Mouse (Mus musculus) intestine, embryonic 15.5 days (tissue): ENCODE measurements around the gene Fkbp11. TPM values are rescaled to one million over a fixed set of nuclear protein-coding genes. Genes with fewer than 3 reads are reported as not detected.

Experiments used
- ATAC-seq: fragments of 200-750 bp; cut with Nextera tagmentation; 2 replicates; pipeline ENCODE4 v1.8.0; 2017; ENCODE audit warnings: moderate TSS enrichment, moderate library complexity
- H3K27ac ChIP-seq: fragments of 300-500 bp; sonication (generic); 2 replicates; pipeline ENCODE4 v1.5.1; 2015; ENCODE audit warnings: mild to moderate bottlenecking, inconsistent platforms
- H3K27me3 ChIP-seq: fragments of 300-500 bp; sonication (generic); replicated peaks from 2 replicates; pipeline ENCODE4 v1.6.1; 2015; ENCODE audit warnings: inconsistent platforms
- H3K36me3 ChIP-seq: fragments of 300-500 bp; sonication (generic); 2 replicates; pipeline ENCODE4 v1.6.1; 2015; ENCODE audit warnings: inconsistent platforms
- H3K4me1 ChIP-seq: fragments of 300-500 bp; sonication (generic); replicated peaks from 2 replicates; pipeline ENCODE4 v1.6.1; 2015; ENCODE audit warnings: inconsistent platforms
- H3K4me2 ChIP-seq: fragments of 300-500 bp; sonication (generic); replicated peaks from 2 replicates; pipeline ENCODE4 v1.6.1; 2015; ENCODE audit warnings: mild to moderate bottlenecking, inconsistent platforms
- H3K4me3 ChIP-seq: fragments of 300-500 bp; sonication (generic); replicated peaks from 2 replicates; pipeline ENCODE4 v1.5.1; 2015; ENCODE audit warnings: inconsistent platforms
- H3K9ac ChIP-seq: fragments of 300-500 bp; sonication (generic); 2 replicates; pipeline ENCODE4 v1.6.1; 2015; ENCODE audit warnings: inconsistent platforms
- H3K9me3 ChIP-seq: fragments of 300-500 bp; sonication (generic); 2 replicates; pipeline ENCODE4 v1.6.1; 2016; ENCODE audit warnings: inconsistent platforms
- WGBS: fragments of 180-500 bp; shearing (Covaris S2); methylation state at CpG from one replicate; pipeline ENCODE4 v1.1.7; 2015; 5-methylcytosine and 5-hydroxymethylcytosine counted together
- polyA plus RNA-seq: library from polyadenylated mRNA; unstranded; fragments of >200 nt; fragmentation: Nextera tagmentation; extraction: Ambion mirVana; gene quantifications from 2 replicates; pipeline ENCODE4 v1.2.1, GENCODE M21; 2015

Gene Fkbp11
- polyA plus RNA-seq = 68.0 and 117 TPM in 2 replicates

DNA sequence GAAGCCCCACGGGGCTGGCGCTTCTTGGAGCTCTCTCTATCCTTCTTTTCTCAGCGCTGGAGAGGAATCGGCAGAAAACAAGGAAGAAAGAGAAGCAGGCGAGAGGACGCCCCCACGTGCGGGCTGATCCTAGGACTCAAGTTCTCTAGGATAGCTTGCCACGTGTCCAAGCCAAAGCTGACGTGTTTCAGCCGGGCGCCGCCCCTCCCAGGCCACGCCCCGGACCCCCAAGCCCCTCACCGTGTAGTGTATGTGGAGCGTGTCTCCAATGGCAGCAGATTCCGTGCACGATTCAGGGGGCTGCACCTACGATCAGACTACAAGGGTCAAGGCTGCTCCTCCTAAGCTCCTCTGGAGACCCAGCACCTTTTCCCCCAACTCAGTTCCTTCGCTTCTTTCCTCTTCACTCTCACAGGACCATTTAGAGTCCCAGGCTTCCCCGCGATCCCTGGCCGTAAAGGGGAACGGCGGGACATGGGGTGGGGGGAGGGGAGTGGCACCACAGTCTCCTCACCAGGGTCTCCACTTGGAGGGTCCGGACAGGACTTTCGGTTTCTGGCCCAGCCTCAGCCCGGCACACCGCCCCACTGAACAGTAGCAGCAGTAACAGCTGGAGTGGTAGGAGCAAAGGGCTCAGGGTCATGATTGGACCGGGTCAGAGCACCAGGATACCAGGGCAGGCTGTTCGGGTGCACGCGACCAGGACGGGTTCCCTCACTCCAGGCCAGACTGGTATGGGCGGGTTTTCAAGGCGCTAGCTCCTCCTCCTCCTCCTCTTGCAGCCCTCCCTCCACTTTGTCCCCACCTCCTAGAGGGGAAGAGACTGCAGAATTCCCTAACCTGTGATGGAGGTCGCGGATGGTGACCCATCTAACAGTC is at the start of gene Fkbp11:
Fkbp11 (minus strand) TSS at position 756 of the 879 bp plus-strand sequence.
- WGBS = under 1% methylated on average over 39 of the region's 39 CpGs
- Histone ChIP-seq H3K9me3 (no peaks in the 10 kb centered on the region), H3K27ac (peak within 1 kb of the TSS; percentile 32; the same call in 1 of the 2 replicates), H3K27me3 (no peaks in the 10 kb centered on the region), H3K36me3 (no peaks in the 10 kb centered on the region), H3K4me1 (peaks cover 24% of the 10 kb centered on the region), H3K4me2 (peak within 1 kb of the TSS; percentile 93), H3K4me3 (peak within 1 kb of the TSS; percentile 55), H3K9ac (peak within 1 kb of the TSS; percentile 61)
- ATAC-seq = peak; percentile 88

DNA sequence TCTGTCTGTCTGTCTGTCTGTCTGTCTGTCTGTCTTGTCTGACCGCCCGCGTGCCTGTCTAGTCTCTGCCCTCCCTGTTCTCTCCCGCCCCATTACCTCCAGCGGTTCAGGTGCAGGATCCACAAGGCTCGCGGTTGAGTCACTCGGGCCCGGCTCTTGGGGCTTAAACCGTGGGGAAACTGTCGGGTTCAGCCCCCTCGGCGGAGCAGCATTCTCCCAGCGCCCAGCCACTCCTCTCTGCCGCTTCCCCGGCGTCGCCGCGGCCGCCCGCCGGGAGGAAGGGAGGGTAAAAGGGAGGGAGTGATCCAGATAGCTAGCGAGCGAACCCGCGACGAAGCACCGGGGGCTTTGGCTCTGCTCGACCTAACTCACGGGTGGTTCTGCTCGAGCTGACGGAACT is 49.8 kb upstream of the Fkbp11 start, which contains the start of gene Wnt10b:
Wnt10b (minus strand) TSS at position 389 of the 400 bp plus-strand sequence.
- H3K9ac ChIP-seq = no peak within 1 kb of the TSS
- WGBS = under 1% methylated on average over 24 of the region's 33 CpGs

DNA sequence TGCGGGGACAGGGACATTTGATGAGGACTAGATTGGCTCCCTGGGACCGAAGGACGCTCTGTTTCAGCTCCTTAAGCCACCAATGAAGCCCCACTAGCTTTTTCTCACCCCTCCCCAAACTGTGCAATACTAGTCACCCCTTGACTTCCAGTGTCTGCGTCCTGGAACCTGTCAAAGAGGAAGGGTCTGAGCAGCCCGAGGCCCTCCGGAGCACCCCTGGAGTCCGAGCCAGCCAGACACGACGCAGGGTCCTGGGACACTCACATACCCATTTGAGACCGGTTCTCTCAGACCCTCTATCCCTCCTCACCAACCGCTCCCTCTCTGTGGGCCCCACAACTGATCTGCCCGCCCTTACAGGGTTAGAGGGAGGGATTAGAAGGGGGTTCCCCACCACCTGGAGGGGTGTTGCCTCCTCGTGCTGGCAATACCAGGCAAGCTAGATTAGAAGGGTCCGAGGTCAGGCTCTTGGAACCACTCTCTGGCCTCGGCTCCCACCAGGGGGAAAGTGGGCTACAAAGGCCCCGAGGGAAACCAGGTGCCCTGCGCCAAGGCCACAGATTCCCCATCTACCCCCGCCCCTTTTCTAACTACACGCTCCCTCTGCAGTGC is 49.1 kb upstream of the Fkbp11 start:
- H3K4me2 ChIP-seq = peak overlapping the region; percentile 57
- no peaks in the 10 kb centered on the region for H3K36me3 ChIP-seq
- H3K27ac ChIP-seq = no peak overlapping the region
- H3K9ac ChIP-seq = no peak overlapping the region
- H3K4me3 ChIP-seq = peak overlapping the region; percentile 31
- no peak for ATAC-seq
- peaks cover 94% of the 10 kb centered on the region for H3K27me3 ChIP-seq
- WGBS = 5% methylated on average over 19 of the region's 19 CpGs
- peaks cover 45% of the 10 kb centered on the region for H3K4me1 ChIP-seq
- H3K9me3 ChIP-seq = no peaks in the 10 kb centered on the region

More for the DNA sequence above, 49.8 kb upstream of the Fkbp11 start, which contains the start of gene Wnt10b:
- Histone ChIP-seq H3K27me3 (peaks cover 88% of the 10 kb centered on the region), H3K4me3 (peak within 1 kb of the TSS; percentile 31), H3K36me3 (no peaks in the 10 kb centered on the region), H3K27ac (no peak within 1 kb of the TSS), H3K4me2 (peak within 1 kb of the TSS; percentile 57), H3K4me1 (peaks cover 40% of the 10 kb centered on the region), H3K9me3 (no peaks in the 10 kb centered on the region)
- no peak for ATAC-seq

DNA sequence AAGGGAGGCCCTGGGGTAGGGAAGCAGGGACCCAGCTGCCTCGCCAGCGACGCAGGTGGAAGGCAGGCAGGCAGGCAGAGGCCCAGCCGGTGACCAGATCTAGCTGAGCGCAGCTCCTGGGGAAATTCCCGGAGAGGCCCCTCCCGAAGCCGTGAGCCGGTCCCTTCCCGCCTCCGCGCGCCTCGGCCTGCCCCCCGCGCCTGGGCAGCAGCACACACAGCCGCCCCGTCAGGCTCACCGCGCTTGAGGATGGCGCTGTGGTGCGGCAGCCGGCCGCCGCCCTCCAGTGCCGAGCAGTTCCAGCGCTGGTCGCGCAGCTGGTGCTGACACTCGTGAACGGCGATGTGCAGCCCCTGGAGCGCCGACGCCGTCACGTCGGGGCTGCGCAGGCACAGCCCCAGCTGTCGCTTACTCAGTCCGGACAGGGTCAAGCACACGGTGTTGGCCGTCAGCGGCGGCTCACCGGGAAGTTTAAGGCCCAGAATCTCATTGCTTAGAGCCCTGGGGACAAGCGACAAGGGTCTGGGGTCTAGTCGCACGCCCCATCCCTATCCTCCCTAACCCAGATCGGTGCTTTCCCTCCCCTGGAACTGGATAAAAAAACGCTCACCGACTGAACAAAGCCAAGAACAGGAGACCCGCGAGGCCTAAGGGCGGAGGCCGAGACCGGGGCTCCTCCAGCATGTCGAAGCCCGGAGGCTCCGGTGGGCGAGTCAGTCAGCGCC is 48.4 kb upstream of the Fkbp11 start:
- Histone ChIP-seq H3K36me3 (no peaks in the 10 kb centered on the region), H3K9ac (no peak overlapping the region), H3K27ac (no peak overlapping the region), H3K27me3 (peaks cover 96% of the 10 kb centered on the region), H3K4me2 (peak overlapping the region; percentile 57), H3K4me1 (peaks cover 45% of the 10 kb centered on the region), H3K9me3 (no peaks in the 10 kb centered on the region), H3K4me3 (peak overlapping the region; percentile 31)
- WGBS = 2% methylated on average over 62 of the region's 62 CpGs
- peak; percentile 61 for ATAC-seq

DNA sequence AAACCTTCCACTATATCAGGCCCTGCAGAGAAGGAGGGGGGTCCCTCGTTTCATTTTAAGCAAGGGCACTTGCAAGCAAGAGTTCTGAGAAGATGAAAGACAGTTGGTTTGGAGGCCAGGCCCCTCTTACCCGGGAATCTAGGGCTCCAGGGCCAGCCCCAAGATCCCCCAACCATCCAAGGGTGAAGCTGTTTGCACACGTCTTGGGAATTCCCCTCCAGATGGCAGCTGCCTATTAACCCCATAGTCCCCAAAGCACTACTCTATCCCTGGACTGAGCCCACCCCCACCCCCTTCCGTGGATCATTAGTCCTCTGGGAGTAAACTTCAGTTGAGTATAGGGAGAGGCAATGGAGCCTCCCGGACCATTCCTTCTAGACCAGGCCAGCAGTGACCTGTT is 47.5 kb upstream of the Fkbp11 start:
- Histone ChIP-seq H3K27me3 (peaks cover 92% of the 10 kb centered on the region), H3K4me2 (no peak overlapping the region), H3K27ac (no peak overlapping the region), H3K4me1 (peaks cover 44% of the 10 kb centered on the region), H3K4me3 (no peak overlapping the region), H3K36me3 (no peaks in the 10 kb centered on the region), H3K9ac (no peak overlapping the region), H3K9me3 (no peaks in the 10 kb centered on the region)
- ATAC-seq = no peak
- 8% methylated on average over 5 of the region's 5 CpGs for WGBS

DNA sequence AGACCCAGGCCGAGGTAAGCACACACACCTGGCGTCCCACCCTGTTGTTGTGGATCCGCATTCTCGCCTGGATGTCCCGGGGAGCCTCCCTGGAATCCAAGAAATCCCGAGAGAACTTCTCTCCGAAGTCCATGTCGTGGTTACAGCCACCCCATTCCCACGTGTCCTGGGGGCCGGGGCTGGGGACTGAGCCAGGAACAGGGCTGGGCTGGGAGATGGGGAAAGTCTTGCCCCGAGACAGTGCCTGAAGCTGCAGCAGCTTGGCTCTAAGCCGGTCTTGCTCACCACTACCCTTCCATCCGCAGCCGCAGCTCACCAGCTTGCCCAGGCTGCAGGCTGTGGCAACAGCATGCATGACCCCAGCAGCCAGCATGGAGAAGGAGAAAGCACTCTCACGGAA is 46.1 kb upstream of the Fkbp11 start:
- no peak for ATAC-seq
- H3K4me1 ChIP-seq = peaks cover 43% of the 10 kb centered on the region
- 22% methylated on average over 15 of the region's 15 CpGs for WGBS

DNA sequence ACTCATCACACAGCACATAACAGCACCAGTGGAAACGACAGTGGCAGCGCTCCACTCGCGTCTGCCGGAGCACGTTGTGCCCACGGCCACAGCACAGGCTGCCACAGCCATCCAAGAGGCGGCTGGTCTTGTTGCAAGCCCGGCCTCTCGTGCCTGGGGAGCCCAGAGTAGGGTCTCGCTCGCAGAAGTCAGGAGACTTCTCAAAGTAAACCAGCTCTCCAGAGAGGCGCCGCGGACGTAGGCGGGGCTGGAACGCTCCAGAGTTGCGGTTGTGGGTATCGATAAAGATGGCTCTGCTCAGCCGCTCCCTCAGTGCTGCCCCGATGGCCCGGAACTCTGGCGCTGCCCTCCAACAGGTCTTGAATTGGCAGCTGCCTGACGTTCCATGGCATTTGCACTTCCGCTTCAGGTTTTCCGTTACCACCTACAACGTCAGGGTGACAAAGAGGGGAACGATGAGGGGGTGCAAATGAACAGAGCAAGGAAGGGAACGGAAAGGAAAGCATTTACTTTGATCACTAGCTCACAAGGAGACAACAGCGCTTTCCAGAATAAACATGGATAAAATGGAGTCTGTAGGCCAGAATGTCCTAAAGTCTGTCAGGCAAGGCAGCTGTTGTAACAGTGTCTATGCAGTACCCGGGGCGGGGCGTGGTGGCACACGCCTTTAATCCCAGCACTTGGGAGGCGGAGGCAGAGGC is 44.7 kb upstream of the Fkbp11 start:
- peak overlapping the region; percentile 31 for H3K9ac ChIP-seq
- H3K4me1 ChIP-seq = peaks cover 34% of the 10 kb centered on the region
- ATAC-seq = peak; percentile 27; the same call in 1 of the 2 replicates
- WGBS = 2% methylated on average over 36 of the region's 36 CpGs
- peak overlapping the region; percentile 78 for H3K4me2 ChIP-seq
- H3K27me3 ChIP-seq = peaks cover 82% of the 10 kb centered on the region
- H3K4me3 ChIP-seq = peak overlapping the region; percentile 33
- no peak overlapping the region for H3K27ac ChIP-seq
- no peaks in the 10 kb centered on the region for H3K9me3 ChIP-seq
- H3K36me3 ChIP-seq = no peaks in the 10 kb centered on the region

More for the DNA sequence above, 46.1 kb upstream of the Fkbp11 start:
- no peaks in the 10 kb centered on the region for H3K36me3 ChIP-seq
- H3K27ac ChIP-seq = no peak overlapping the region
- no peak overlapping the region for H3K4me2 ChIP-seq
- H3K9me3 ChIP-seq = no peaks in the 10 kb centered on the region
- peaks cover 87% of the 10 kb centered on the region for H3K27me3 ChIP-seq
- H3K4me3 ChIP-seq = no peak overlapping the region
- no peak overlapping the region for H3K9ac ChIP-seq

DNA sequence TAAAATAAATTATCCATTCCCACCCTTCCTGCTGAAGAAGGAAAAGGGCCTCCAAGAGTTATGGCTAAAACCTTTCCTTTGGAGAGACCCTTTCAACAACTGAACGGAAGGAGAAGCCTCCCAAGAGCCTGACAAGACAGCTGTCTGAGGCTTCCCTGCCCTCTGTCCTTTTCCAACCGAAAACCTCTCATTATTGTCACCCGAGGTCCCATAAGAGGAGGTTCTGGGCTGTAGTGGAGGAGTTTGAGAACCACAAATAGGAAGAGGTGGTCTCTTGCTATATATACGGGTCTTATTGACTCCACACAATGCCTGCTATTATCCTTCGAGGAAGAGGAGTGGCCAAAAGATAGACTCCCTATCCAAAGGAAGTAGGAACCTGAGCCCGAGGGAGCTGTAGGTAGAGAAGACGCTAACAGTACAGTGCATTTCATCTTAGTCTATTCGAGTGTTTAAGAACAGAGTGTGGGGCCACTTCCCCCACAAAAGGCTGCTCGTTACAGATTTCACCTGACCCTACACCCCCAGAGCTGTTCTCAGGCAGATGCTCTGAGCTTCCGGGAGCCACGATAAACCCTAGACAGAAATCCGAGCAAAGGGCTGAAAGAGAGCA is 43.9 kb upstream of the Fkbp11 start:
- H3K27me3 ChIP-seq = peaks cover 74% of the 10 kb centered on the region
- no peaks in the 10 kb centered on the region for H3K36me3 ChIP-seq
- H3K9me3 ChIP-seq = no peaks in the 10 kb centered on the region
- 5% methylated on average over 12 of the region's 12 CpGs for WGBS
- peak overlapping the region; percentile 33 for H3K4me3 ChIP-seq
- no peak overlapping the region for H3K9ac ChIP-seq
- peak overlapping the region; percentile 78 for H3K4me2 ChIP-seq
- H3K4me1 ChIP-seq = peaks cover 27% of the 10 kb centered on the region
- H3K27ac ChIP-seq = no peak overlapping the region
- no peak for ATAC-seq

DNA sequence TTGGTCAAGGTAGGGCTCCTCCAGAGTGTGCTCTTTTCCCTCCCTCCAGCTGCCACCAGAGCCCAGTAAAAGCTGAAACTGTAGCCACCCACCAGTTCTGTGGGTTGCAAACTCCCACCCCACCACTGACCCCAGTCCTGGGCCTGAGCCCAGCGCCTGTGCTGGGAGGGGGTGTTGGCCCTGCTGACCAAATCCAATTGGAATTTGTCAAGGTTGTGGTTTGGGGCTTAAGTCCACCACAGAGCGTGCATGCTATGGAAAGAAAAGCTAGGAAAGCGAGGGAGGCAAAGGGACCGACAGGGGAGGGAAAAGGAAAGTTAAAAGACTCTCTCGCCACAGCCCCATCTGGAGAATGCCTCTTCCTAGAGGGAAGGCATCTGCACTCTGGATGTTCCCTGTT is 40.3 kb upstream of the Fkbp11 start:
- 27% methylated on average over 5 of the region's 5 CpGs for WGBS

DNA sequence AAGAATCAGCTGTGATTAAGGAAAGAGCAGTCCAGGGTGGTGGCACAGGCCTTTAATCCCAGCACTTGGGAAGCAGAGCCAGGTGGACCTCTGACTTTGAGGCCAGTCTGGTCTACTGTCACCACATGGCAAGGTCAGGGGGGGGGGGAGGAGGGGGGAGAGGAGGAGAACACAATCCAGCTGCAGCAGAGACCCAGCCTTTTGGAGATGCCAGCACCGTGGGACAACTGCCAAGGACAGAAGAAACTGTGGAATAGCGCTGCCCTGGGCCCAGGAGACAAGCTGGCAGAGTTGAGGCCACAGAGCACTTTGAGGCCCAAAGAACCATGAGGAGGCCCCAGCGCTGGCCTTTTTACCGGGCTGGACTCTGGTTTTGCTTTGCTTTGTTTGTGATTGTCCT is 37.9 kb upstream of the Fkbp11 start:
- Histone ChIP-seq H3K4me3 (no peak overlapping the region), H3K4me1 (peaks cover 17% of the 10 kb centered on the region), H3K27ac (no peak overlapping the region), H3K36me3 (no peaks in the 10 kb centered on the region), H3K9ac (no peak overlapping the region), H3K27me3 (peaks cover 24% of the 10 kb centered on the region), H3K4me2 (no peak overlapping the region), H3K9me3 (no peaks in the 10 kb centered on the region)
- ATAC-seq = no peak
- WGBS = 63% methylated on average over 4 of the region's 4 CpGs

More for the DNA sequence above, 40.3 kb upstream of the Fkbp11 start:
- peaks cover 11% of the 10 kb centered on the region for H3K4me1 ChIP-seq
- H3K36me3 ChIP-seq = no peaks in the 10 kb centered on the region
- no peak overlapping the region for H3K27ac ChIP-seq
- peaks cover 47% of the 10 kb centered on the region for H3K27me3 ChIP-seq
- no peak overlapping the region for H3K4me3 ChIP-seq
- H3K4me2 ChIP-seq = no peak overlapping the region
- H3K9me3 ChIP-seq = no peaks in the 10 kb centered on the region
- no peak for ATAC-seq
- no peak overlapping the region for H3K9ac ChIP-seq
